Mouse (Mus musculus): ENCODE results near the gene Olfr1392.

- TF ChIP-seq POLR2A (IDR thresholded peaks at IDR 0.05; ENCODE audit: low read depth, low read length) (no peak), CTCF (IDR thresholded peaks at IDR 0.05; ENCODE audit: extremely low read depth, insufficient read length, insufficient replicate concordance, low read depth, low read length) (no peak)
Measured at GRCm38 (mm10) chr11:49261313-49261855, 23.7 kb upstream of the Olfr1392 start.

Measured in small intestine, adult 2 months (tissue).